In the genomic region with DNA sequence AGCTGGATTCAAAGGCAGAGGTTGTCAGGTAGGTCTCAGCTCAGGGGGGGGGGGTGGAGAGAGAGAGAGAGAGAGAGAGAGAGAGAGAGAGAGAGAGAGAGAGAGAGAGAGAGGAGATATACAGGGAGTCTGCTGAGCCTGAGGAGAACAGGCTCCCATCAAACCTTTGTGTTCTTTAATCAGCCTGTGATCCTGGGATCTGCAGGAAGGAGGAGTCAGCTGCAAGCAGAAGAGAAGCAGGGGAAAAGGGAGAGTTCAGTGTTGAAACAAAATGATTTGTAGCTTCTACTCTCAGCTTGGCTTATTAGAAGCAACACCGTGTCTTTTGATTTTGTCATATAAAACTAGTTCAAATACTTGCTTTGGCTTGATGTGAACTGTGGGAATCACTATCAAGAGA, we compare ENCODE assay signal across 12 mouse cellular contexts. TPM values are rescaled to one million over a fixed set of nuclear protein-coding genes. Genes with fewer than 3 reads are reported as not detected.
DNase-seq lines count a peak whose midpoint lies in the region; ATAC-seq lines count a peak whose summit lies in the region.
"Had no signal": no experiment of that assay in that cellular context is flagged by ENCODE, and none has a peak within 500 bp of the region (broad histone marks: within the 10 kb centered on the region; RNA-seq: fewer than 3 reads in every experiment).

TSS of gene Gpr149 (minus strand) at position 168 of the 400 bp plus-strand sequence.

- peaks cover 17% of the 10 kb centered on the region for H3K27me3 ChIP-seq in heart, embryonic 15.5 days
- H3K27me3 ChIP-seq in hindbrain, embryonic 11.5 days (ENCODE audit: control insufficient read depth, insufficient read depth, low read length): peaks cover 5% of the 10 kb centered on the region
- peaks cover 4% of the 10 kb centered on the region; the same call in 1 of the 2 replicates for H3K27me3 ChIP-seq in midbrain, embryonic 11.5 days (ENCODE audit: control insufficient read depth, insufficient read depth, low read length)

- no peak for DNase-seq in heart, postnatal 36 days
- DNase-seq in brain, adult 2 months (ENCODE audit: low read depth, low spot score): peak; percentile 33
- no peak for DNase-seq in hindbrain, embryonic 11.5 days (ENCODE audit: low spot score)
- DNase-seq in midbrain, embryonic 11.5 days (ENCODE audit: low spot score, missing footprints): no peak
- DNase-seq in frontal cortex, postnatal 10 days (ENCODE audit: low spot score in 2 of 2): no peak
- no peak for DNase-seq in spleen, postnatal 4 days (ENCODE audit: low spot score in 2 of 2)
- DNase-seq in layer of hippocampus, adult 8-10 months (ENCODE audit: low spot score in 2 of 2): no peak
- DNase-seq: adrenal gland, postnatal 14 days; kidney, adult 8-10 months had no signal

- no peaks in the 10 kb centered on the region for H3K9me3 ChIP-seq in heart, embryonic 15.5 days (replicated peaks)
- H3K9me3 ChIP-seq in hindbrain, embryonic 11.5 days (ENCODE audit: control insufficient read depth, low read length): no peaks in the 10 kb centered on the region
- no peaks in the 10 kb centered on the region for H3K9me3 ChIP-seq in midbrain, embryonic 11.5 days (ENCODE audit: control insufficient read depth, low read length)

- no peak within 1 kb of the TSS for H3K9ac ChIP-seq in heart, embryonic 15.5 days
- peak within 1 kb of the TSS; percentile 57; the same call in 1 of the 2 replicates for H3K9ac ChIP-seq in hindbrain, embryonic 11.5 days (ENCODE audit: low read depth, low read length)
- H3K9ac ChIP-seq in midbrain, embryonic 11.5 days (ENCODE audit: low read length): peak within 1 kb of the TSS; percentile 64; the same call in 1 of the 2 replicates

- H3K4me2 ChIP-seq in heart, embryonic 15.5 days: peak within 1 kb of the TSS; percentile 72
- peak within 1 kb of the TSS; percentile 89 for H3K4me2 ChIP-seq in hindbrain, embryonic 11.5 days (replicated peaks; ENCODE audit: low read depth, low read length)
- H3K4me2 ChIP-seq in midbrain, embryonic 11.5 days: peak within 1 kb of the TSS; percentile 97

- no peak within 1 kb of the TSS for H3K27ac ChIP-seq in heart, embryonic 15.5 days
- H3K27ac ChIP-seq in hindbrain, embryonic 11.5 days (ENCODE audit: low read depth, low read length): no peak within 1 kb of the TSS
- H3K27ac ChIP-seq in midbrain, embryonic 11.5 days (ENCODE audit: low read depth, low read length): no peak within 1 kb of the TSS

- intact Hi-C loops in heart, postnatal 36 days (cut with DNase I): no loop called here

- 63% methylated on average over 1 of the region's 1 CpGs for WGBS in heart, embryonic 15.5 days
- 81% methylated on average over 1 of the region's 1 CpGs for WGBS in hindbrain, embryonic 11.5 days
- WGBS in midbrain, embryonic 11.5 days: 86% methylated on average over 1 of the region's 1 CpGs

- ATAC-seq in heart, embryonic 15.5 days (replicated peaks; ENCODE audit: insufficient number of reproducible peaks, insufficient read depth, low FRiP score, low read depth): no peak
- no peak for ATAC-seq in hindbrain, embryonic 11.5 days (ENCODE audit: low FRiP score)
- ATAC-seq in midbrain, embryonic 11.5 days (ENCODE audit: low FRiP score): no peak
- ATAC-seq: CD4-positive, CD25-positive, alpha-beta regulatory T cell, adult 4 months had no signal

- H3K4me3 ChIP-seq in heart, embryonic 15.5 days: peak within 1 kb of the TSS; percentile 44
- H3K4me3 ChIP-seq in hindbrain, embryonic 11.5 days (ENCODE audit: low read depth, low read length): peak within 1 kb of the TSS; percentile 48
- H3K4me3 ChIP-seq in midbrain, embryonic 11.5 days (ENCODE audit: low read depth, low read length): peak within 1 kb of the TSS; percentile 44

- H3K4me1 ChIP-seq in heart, embryonic 15.5 days (replicated peaks): peaks cover 10% of the 10 kb centered on the region
- H3K4me1 ChIP-seq in hindbrain, embryonic 11.5 days (replicated peaks; ENCODE audit: control insufficient read depth, insufficient read depth, low read length): no peaks in the 10 kb centered on the region
- H3K4me1 ChIP-seq in midbrain, embryonic 11.5 days (ENCODE audit: control insufficient read depth, insufficient read depth, low read length): no peaks in the 10 kb centered on the region

- H3K36me3 ChIP-seq in heart, embryonic 15.5 days: no peaks in the 10 kb centered on the region
- no peaks in the 10 kb centered on the region for H3K36me3 ChIP-seq in hindbrain, embryonic 11.5 days (ENCODE audit: control insufficient read depth, insufficient read depth, low read length)
- H3K36me3 ChIP-seq in midbrain, embryonic 11.5 days (ENCODE audit: control insufficient read depth, insufficient read depth, low read length): no peaks in the 10 kb centered on the region

RNA-seq across cellular contexts. Expression of gene Gpr149, which starts in this region (rescaled TPM):
- 0.03 TPM in 1 of 2 replicates, not detected in the other for polyA plus RNA-seq in heart, embryonic 15.5 days (2015; fragmentation: Nextera tagmentation; extraction: Ambion mirVana)
- not detected for total RNA-seq in heart, postnatal 36 days (2021)
- 0.14 and 0.57 TPM in 2 replicates for polyA plus RNA-seq in hindbrain, embryonic 11.5 days (2014; fragmentation: Nextera tagmentation; extraction: Ambion mirVana)
- 0.05 and 0.15 TPM in 2 replicates for polyA plus RNA-seq in midbrain, embryonic 11.5 days (2014; fragmentation: Nextera tagmentation; extraction: Ambion mirVana)
- 1 to 10 TPM in 2 of 4 experiments, under 1 TPM in 2; 0.34 to 1.7 (median 1.1) TPM for total RNA-seq in layer of hippocampus, adult 8-10 months (2022)
- total RNA-seq: adrenal gland, postnatal 14 days had no signal
- polyA plus RNA-seq: CD4-positive, CD25-positive, alpha-beta regulatory T cell, adult 4 months; testis, adult 2 months had no signal
